Comparison of ENCODE assay signal across 9 mouse cellular contexts in genomic region chr12:73908274-73909012, GRCm38 (mm10). TPM values are rescaled to one million over a fixed set of nuclear protein-coding genes. Genes with fewer than 3 reads are reported as not detected.
A peak's percentile ranks its signal among the peaks of the same experiment; 100 is the strongest.
DNase-seq lines count a peak whose midpoint lies in the region; ATAC-seq and TF ChIP-seq lines count a peak whose summit lies in the region.
"Had no signal": no experiment of that assay in that cellular context is flagged by ENCODE, and none has a peak within 500 bp of the region (broad histone marks: within the 10 kb centered on the region; RNA-seq: fewer than 3 reads in every experiment).

No protein-coding gene starts in this region.

- peaks cover 30% of the 10 kb centered on the region for H3K79me2 ChIP-seq in MEL (ENCODE audit: control insufficient read depth, insufficient read depth, low read length, poor library complexity)

- H3K9ac ChIP-seq in MEL (ENCODE audit: control insufficient read depth, low read depth, low read length, poor library complexity, severe bottlenecking): peak overlapping the region; percentile 98
- peak overlapping the region; percentile 98 for H3K9ac ChIP-seq in hindbrain, embryonic 11.5 days (ENCODE audit: low read depth, low read length)

- TF ChIP-seq CTCF in MEL (IDR thresholded peaks at IDR 0.05 in 2 of 3, conservative IDR thresholded peaks at IDR 0.05 in 1 of 3; ENCODE audit: control insufficient read depth in 1 of 3, insufficient read depth in 1 of 3, low read depth in 2 of 3, low read length in 3 of 3, poor library complexity in 1 of 3, severe bottlenecking in 1 of 3): no peak

- ATAC-seq in hindbrain, embryonic 11.5 days (ENCODE audit: low FRiP score): peak; percentile 80

- H3K9me3 ChIP-seq in MEL (replicated peaks; ENCODE audit: insufficient read depth, low read length): no peaks in the 10 kb centered on the region
- no peaks in the 10 kb centered on the region for H3K9me3 ChIP-seq in hindbrain, embryonic 11.5 days (ENCODE audit: control insufficient read depth, low read length)

- TF ChIP-seq RAD21 in MEL (IDR thresholded peaks at IDR 0.05; ENCODE audit: low read depth, low read length): no peak

- peak overlapping the region; percentile 58 for H3K4me2 ChIP-seq in hindbrain, embryonic 11.5 days (replicated peaks; ENCODE audit: low read depth, low read length)

- under 1% methylated on average over 42 of the region's 76 CpGs for WGBS in hindbrain, embryonic 11.5 days

- H3K27me3 ChIP-seq in MEL (ENCODE audit: control insufficient read depth in 1 of 2, insufficient read depth in 2 of 2, low read length in 2 of 2): no peaks in the 10 kb centered on the region
- no peaks in the 10 kb centered on the region for H3K27me3 ChIP-seq in hindbrain, embryonic 11.5 days (ENCODE audit: control insufficient read depth, insufficient read depth, low read length)

- no peak for TF ChIP-seq EP300 in MEL (IDR thresholded peaks at IDR 0.05; ENCODE audit: low read depth in 1 of 2, low read length in 2 of 2)

- DNase-seq in MEL (ENCODE audit: low read depth, low spot score): peak; percentile 49
- peak; percentile 65 for DNase-seq in cerebellum, adult 8-10 months
- peak; percentile 41 to 66 for DNase-seq in frontal cortex, postnatal 10 days (ENCODE audit: low spot score in 2 of 2)
- DNase-seq in hindbrain, embryonic 11.5 days (ENCODE audit: low spot score): peak; percentile 77
- peak; percentile 39 to 55 for DNase-seq in layer of hippocampus, postnatal 25 days (ENCODE audit: extremely low spot score in 1 of 2, low spot score in 1 of 2)
- peak; percentile 78 for DNase-seq in lung, postnatal 10 days
- peak; percentile 71 for DNase-seq in ovary, postnatal 36 days (ENCODE audit: low spot score)
- DNase-seq in thymus, postnatal 36 days: peak; percentile 72 to 80

- peaks cover 16 to 25% of the 10 kb centered on the region in 2 experiments for H3K4me1 ChIP-seq in MEL (ENCODE audit: control insufficient read depth in 1 of 2, insufficient read depth in 2 of 2, low read length in 2 of 2)
- H3K4me1 ChIP-seq in hindbrain, embryonic 11.5 days (replicated peaks; ENCODE audit: control insufficient read depth, insufficient read depth, low read length): no peaks in the 10 kb centered on the region

- peak overlapping the region; percentile 51 for H3K27ac ChIP-seq in MEL (ENCODE audit: control insufficient read depth, low read depth, low read length)
- peak overlapping the region; percentile 99 for H3K27ac ChIP-seq in hindbrain, embryonic 11.5 days (ENCODE audit: low read depth, low read length)

- H3K36me3 ChIP-seq in MEL (ENCODE audit: control insufficient read depth in 1 of 2, insufficient read depth in 2 of 2, low read length in 2 of 2): peaks cover 0 to 27% of the 10 kb centered on the region in 2 experiments; a peak in 2 of 4 replicates
- no peaks in the 10 kb centered on the region for H3K36me3 ChIP-seq in hindbrain, embryonic 11.5 days (ENCODE audit: control insufficient read depth, insufficient read depth, low read length)

- H3K4me3 ChIP-seq in MEL (ENCODE audit: control insufficient read depth in 1 of 2, insufficient read depth in 1 of 2, low read depth in 2 of 2, low read length in 2 of 2): peak overlapping the region; percentile 92 to 95
- H3K4me3 ChIP-seq in hindbrain, embryonic 11.5 days (ENCODE audit: low read depth, low read length): peak overlapping the region; percentile 87

- TF ChIP-seq POLR2A in MEL (IDR thresholded peaks at IDR 0.05; ENCODE audit: control insufficient read depth in 1 of 2, insufficient read depth in 1 of 2, low read depth in 1 of 2, low read length in 2 of 2, poor library complexity in 1 of 2): 0 out of 4 replicates have a peak, but pooled peaks of 1 of the 2 experiments have one; percentile 3

TF ChIP-seq in MEL, 35 proteins besides CTCF, POLR2A, EP300 and RAD21:
- TF ChIP-seq ELF1 (IDR thresholded peaks at IDR 0.05; ENCODE audit: low read depth, low read length) (no peak), TBP (IDR thresholded peaks at IDR 0.05; ENCODE audit: low read depth, low read length) (no peak), CHD1 (IDR thresholded peaks at IDR 0.05; ENCODE audit: low read depth, low read length) (peak; percentile 95; the same call in 1 of the 2 replicates), ZNF384 (IDR thresholded peaks at IDR 0.05; ENCODE audit: low read depth, low read length) (peak; percentile 61), BHLHE40 (IDR thresholded peaks at IDR 0.05; ENCODE audit: borderline replicate concordance, low read depth, low read length) (peak; percentile 66; the same call in 1 of the 2 replicates), SIN3A (IDR thresholded peaks at IDR 0.05; ENCODE audit: low read length) (no peak), MAZ (IDR thresholded peaks at IDR 0.05; ENCODE audit: low read depth, low read length) (no peak)

RNA-seq across cellular contexts. Expression of gene Hif1a, which starts 7.3 kb away (rescaled TPM):
- total RNA-seq in MEL (2012; rRNA removed): 22.7 and 23.2 TPM in 2 replicates
- 10 to 100 TPM in 1 of 2 experiments, not detected in 1; 23.3 TPM for polyA plus RNA-seq in MEL (2012; ENCODE audit: insufficient read depth in 1 of 2, insufficient read length in 2 of 2, low read depth in 1 of 2, low replicate concordance in 2 of 2, missing spikeins in 1 of 2)
- polyA plus RNA-seq in hindbrain, embryonic 11.5 days (2014; fragmentation: Nextera tagmentation; extraction: Ambion mirVana): 130 and 139 TPM in 2 replicates
- 10 to 100 TPM; 55.5 to 59.9 TPM for total RNA-seq in layer of hippocampus, postnatal 25 days (2021)

RNA-seq across cellular contexts. Expression of gene Gm49321, which starts 29.0 kb away (rescaled TPM):
- not detected in 2 replicates for total RNA-seq in MEL (2012; rRNA removed)
- polyA plus RNA-seq in MEL (2012; ENCODE audit: insufficient read depth in 1 of 2, insufficient read length in 2 of 2, low read depth in 1 of 2, low replicate concordance in 2 of 2, missing spikeins in 1 of 2): 1 to 10 TPM in 1 of 2 experiments, not detected in 1; 5.3 TPM
- 19.8 and 19.9 TPM in 2 replicates for polyA plus RNA-seq in hindbrain, embryonic 11.5 days (2014; fragmentation: Nextera tagmentation; extraction: Ambion mirVana)
- total RNA-seq in layer of hippocampus, postnatal 25 days (2021): 10 to 100 TPM in 1 of 2 experiments, 1 to 10 TPM in 1; 8.6 to 12.1 TPM
- polyA plus RNA-seq: large intestine, adult 2 months had no signal

RNA-seq across cellular contexts. Expression of gene Snapc1, which starts 55.8 kb away (rescaled TPM):
- 10.1 and 13.7 TPM in 2 replicates for total RNA-seq in MEL (2012; rRNA removed)
- polyA plus RNA-seq in MEL (2012; ENCODE audit: insufficient read depth in 1 of 2, insufficient read length in 2 of 2, low read depth in 1 of 2, low replicate concordance in 2 of 2, missing spikeins in 1 of 2): 10 to 100 TPM in 1 of 2 experiments, not detected in 1; 19.2 TPM
- 24.1 and 28.3 TPM in 2 replicates for polyA plus RNA-seq in hindbrain, embryonic 11.5 days (2014; fragmentation: Nextera tagmentation; extraction: Ambion mirVana)
- total RNA-seq in layer of hippocampus, postnatal 25 days (2021): 10 to 100 TPM; 31.4 to 36.7 TPM

Comparison
In these comparisons a context has a peak if more than half of its experiments do, and no peak if none do; other contexts are left out.
1. Peak in every context shown above with its lines: DNase-seq, ATAC-seq, H3K4me3 ChIP-seq and H3K27ac ChIP-seq.